In genomic region chr9:92542591-92543416, GRCm38 (mm10) we compare ENCODE assay signal across 8 mouse cellular contexts. TPM values are rescaled to one million over a fixed set of nuclear protein-coding genes. Genes with fewer than 3 reads are reported as not detected.
A peak's percentile ranks its signal among the peaks of the same experiment; 100 is the strongest.
DNase-seq lines count a peak whose midpoint lies in the region; ATAC-seq and TF ChIP-seq lines count a peak whose summit lies in the region.

No protein-coding gene starts in this region.

- H3K27ac ChIP-seq in heart, adult 2 months = peak overlapping the region; percentile 94
- 0 out of 2 replicates have a peak overlapping the region, but pooled peaks have one; percentile 3 for H3K27ac ChIP-seq in liver, embryonic 13.5 days

- 3% methylated on average over 31 of the region's 31 CpGs for WGBS in heart, adult 2 months
- 6% methylated on average over 30 of the region's 31 CpGs for WGBS in liver, embryonic 13.5 days (ENCODE audit: insufficient replicate concordance)

- TF ChIP-seq POLR2A in heart, adult 2 months (IDR thresholded peaks at IDR 0.05; ENCODE audit: insufficient read depth, low read depth, low read length) = no peak
- no peak for TF ChIP-seq POLR2A in myocyte (IDR thresholded peaks at IDR 0.05; ENCODE audit: insufficient read length, low read depth)

- peak; percentile 7 for DNase-seq in layer of hippocampus, adult 11-12 months (ENCODE audit: low spot score)
- DNase-seq in layer of hippocampus, adult 9-10 months (ENCODE audit: low spot score) = no peak
- peak; percentile 75 for DNase-seq in embryo, embryonic 10.5 days (ENCODE audit: low spot score)
- peak in 1 of 2 experiments; percentile 64 for DNase-seq in heart, adult 2 months
- DNase-seq in kidney, adult 18-20 months = peak; percentile 64
- DNase-seq in liver, embryonic 13.5 days = peak; percentile 1
- DNase-seq in thymus, postnatal 10 days (ENCODE audit: low spot score in 2 of 2) = peak; percentile 21 to 44

- peak overlapping the region; percentile 87 for H3ac ChIP-seq in myocyte (ENCODE audit: control insufficient read depth, insufficient read length)

- peak overlapping the region; percentile 62 for H3K9ac ChIP-seq in heart, adult 2 months (ENCODE audit: low read depth, low read length)
- H3K9ac ChIP-seq in liver, embryonic 13.5 days = peak overlapping the region; percentile 54

- H3K9me3 ChIP-seq in liver, embryonic 13.5 days (replicated peaks) = no peaks in the 10 kb centered on the region

- H3K79me2 ChIP-seq in heart, adult 2 months (replicated peaks; ENCODE audit: control insufficient read depth, insufficient read depth, low read length) = no peaks in the 10 kb centered on the region
- peaks cover 71% of the 10 kb centered on the region for H3K79me2 ChIP-seq in myocyte (ENCODE audit: control insufficient read depth, insufficient read depth)

- TF ChIP-seq CTCF in heart, adult 2 months (IDR thresholded peaks at IDR 0.05) = peak; percentile 55

- H3K4me1 ChIP-seq in heart, adult 2 months (ENCODE audit: control insufficient read depth, insufficient read depth, low read length) = peaks cover 5% of the 10 kb centered on the region
- H3K4me1 ChIP-seq in liver, embryonic 13.5 days (replicated peaks) = peaks cover 9% of the 10 kb centered on the region

- intact Hi-C loops in heart, adult 2 months (cut with DNase I) = loop anchor here (2.0 to 10.0 kb wide), 5 partner anchors 44 to 326 kb away; partner anchors contain the start of genes Plscr2 and Plscr4

- H3K36me3 ChIP-seq in heart, adult 2 months (ENCODE audit: control insufficient read depth, insufficient read depth, low read length) = peaks cover 8% of the 10 kb centered on the region
- H3K36me3 ChIP-seq in liver, embryonic 13.5 days = no peaks in the 10 kb centered on the region
- no peaks in the 10 kb centered on the region for H3K36me3 ChIP-seq in myocyte (ENCODE audit: control insufficient read depth, insufficient read depth)

- H3K27me3 ChIP-seq in heart, adult 2 months (ENCODE audit: control insufficient read depth, insufficient read depth, low read length) = no peaks in the 10 kb centered on the region
- peaks cover 18% of the 10 kb centered on the region for H3K27me3 ChIP-seq in liver, embryonic 13.5 days
- no peaks in the 10 kb centered on the region for H3K27me3 ChIP-seq in myocyte (ENCODE audit: control insufficient read depth, insufficient read depth, insufficient read length)

- peak overlapping the region; percentile 89 for H3K4me3 ChIP-seq in heart, adult 2 months
- peak overlapping the region; percentile 63 for H3K4me3 ChIP-seq in liver, embryonic 13.5 days (replicated peaks)
- H3K4me3 ChIP-seq in myocyte = peak overlapping the region; percentile 86

- H3K4me2 ChIP-seq in liver, embryonic 13.5 days = peak overlapping the region; percentile 78
- peak overlapping the region; percentile 83 for H3K4me2 ChIP-seq in myocyte (ENCODE audit: low read depth)

- ATAC-seq in liver, embryonic 13.5 days (ENCODE audit: low read depth) = peak; percentile 23; the same call in 1 of the 2 replicates

- no peak for TF ChIP-seq EP300 in heart, adult 2 months (IDR thresholded peaks at IDR 0.05; ENCODE audit: insufficient read depth, low read depth, low read length)

TF ChIP-seq in myocyte, 11 proteins besides CTCF, POLR2A, EP300 and RAD21:
- no peak for TF ChIP-seq MAX (IDR thresholded peaks at IDR 0.05; ENCODE audit: low read depth)
- TF ChIP-seq USF1 (IDR thresholded peaks at IDR 0.05; ENCODE audit: low read depth) = no peak
- TF ChIP-seq MYOD1 (IDR thresholded peaks at IDR 0.05; ENCODE audit: control insufficient read depth in 1 of 3, insufficient read length in 2 of 3, low read depth in 2 of 3) = no peak
- no peak for TF ChIP-seq CEBPB (IDR thresholded peaks at IDR 0.05; ENCODE audit: insufficient read depth, poor library complexity, severe bottlenecking)
- TF ChIP-seq MYOG (IDR thresholded peaks at IDR 0.05; ENCODE audit: control insufficient read depth in 1 of 3, insufficient read depth in 1 of 3, insufficient read length in 2 of 3, low read depth in 2 of 3) = no peak
- TF ChIP-seq POLR2AphosphoS2 (IDR thresholded peaks at IDR 0.05; ENCODE audit: insufficient read length, low read depth) = no peak
- no peak for TF ChIP-seq TCF12 (IDR thresholded peaks at IDR 0.05; ENCODE audit: insufficient read depth, poor library complexity, severe bottlenecking)
- no peak for TF ChIP-seq REST (IDR thresholded peaks at IDR 0.05; ENCODE audit: insufficient read depth, insufficient read length)
- no peak for TF ChIP-seq E2F4 (IDR thresholded peaks at IDR 0.05; ENCODE audit: insufficient read depth)
- TF ChIP-seq TCF3 (IDR thresholded peaks at IDR 0.05; ENCODE audit: insufficient read length, low read depth) = no peak
- no peak for TF ChIP-seq SRF (IDR thresholded peaks at IDR 0.05; ENCODE audit: control insufficient read depth, insufficient read length, low read depth)

RNA-seq across cellular contexts. Expression of gene Plod2, which starts 0.8 kb away (rescaled TPM):
- 10 to 100 TPM; 15.8 to 18.9 TPM for total RNA-seq in heart, adult 2 months (2021)
- 7.7 and 18.7 TPM in 2 replicates for polyA plus RNA-seq in heart, adult 2 months (2012; rRNA removed)
- 2.6 and 3.7 TPM in 2 replicates for polyA plus RNA-seq in liver, embryonic 13.5 days (2015; fragmentation: Nextera tagmentation; extraction: Ambion mirVana)
- polyA plus RNA-seq in myocyte (2012; fragmentation: generic; extraction: Trizol) = 24.9 TPM
